19 mouse cellular contexts compared by ENCODE assay signal in genomic region chr19:53519981-53520380, GRCm38 (mm10). TPM values are rescaled to one million over a fixed set of nuclear protein-coding genes. Genes with fewer than 3 reads are reported as not detected.
DNase-seq lines count a peak whose midpoint lies in the region; ATAC-seq lines count a peak whose summit lies in the region.
"Had no signal": no experiment of that assay in that cellular context is flagged by ENCODE, and none has a peak within 500 bp of the region (broad histone marks: within the 10 kb centered on the region; RNA-seq: fewer than 3 reads in every experiment).

No protein-coding gene starts in this region.

- 56% methylated on average over 10 of the region's 10 CpGs for WGBS in liver, embryonic 11.5 days

- no peaks in the 10 kb centered on the region for H3K9me3 ChIP-seq in liver, embryonic 11.5 days (ENCODE audit: control insufficient read depth, low read length)
- H3K9me3 ChIP-seq: embryonic facial prominence, embryonic 13.5 days; hindbrain, embryonic 10.5 days; limb, embryonic 12.5 days; stomach, embryonic 15.5 days had no signal

- peak; percentile 99 for ATAC-seq in CD4-positive, CD25-positive, alpha-beta regulatory T cell, adult 4 months
- ATAC-seq in liver, embryonic 11.5 days (replicated peaks; ENCODE audit: low FRiP score): peak; percentile 51
- ATAC-seq: forebrain, embryonic 16.5 days; midbrain, embryonic 16.5 days had no signal

- H3K4me1 ChIP-seq in liver, embryonic 11.5 days (replicated peaks; ENCODE audit: control insufficient read depth, insufficient read depth, low read length): peaks cover 22% of the 10 kb centered on the region
- H3K4me1 ChIP-seq: embryonic facial prominence, embryonic 13.5 days had no signal

- H3K4me3 ChIP-seq in liver, embryonic 11.5 days (ENCODE audit: low read depth, low read length): no peak overlapping the region
- H3K4me3 ChIP-seq: embryonic facial prominence, embryonic 13.5 days; gastrocnemius, adult 2 months; heart, adult 2 months; hindbrain, embryonic 10.5 days; limb, embryonic 12.5 days; stomach, embryonic 15.5 days had no signal

- H3K9ac ChIP-seq in liver, embryonic 11.5 days (ENCODE audit: low read depth, low read length): no peak overlapping the region
- H3K9ac ChIP-seq: embryonic facial prominence, embryonic 13.5 days; limb, embryonic 12.5 days; stomach, embryonic 15.5 days had no signal

- peak; percentile 82 for DNase-seq in CD4-positive helper T cell, adult 2 months (ENCODE audit: low read depth, low spot score)
- DNase-seq in liver, embryonic 11.5 days (ENCODE audit: low spot score): no peak
- DNase-seq in thymus, postnatal 10 days (ENCODE audit: low spot score in 2 of 2): peak; percentile 84 to 86
- DNase-seq in cerebellum, adult 9-11 months: no peak
- DNase-seq in urinary bladder, postnatal 25 days (ENCODE audit: low spot score): no peak
- DNase-seq in layer of hippocampus, adult 8-10 months (ENCODE audit: low spot score in 2 of 2): no peak
- DNase-seq: adrenal gland, postnatal 10 days; cerebellum, adult 2 months; gastrocnemius, adult 2 months; heart, adult 2 months; lung, adult 18-20 months; spleen, adult 18-20 months had no signal

- H3K36me3 ChIP-seq in liver, embryonic 11.5 days (ENCODE audit: control insufficient read depth, insufficient read depth, low read length): no peaks in the 10 kb centered on the region
- H3K36me3 ChIP-seq: embryonic facial prominence, embryonic 13.5 days; hindbrain, embryonic 10.5 days; limb, embryonic 12.5 days; stomach, embryonic 15.5 days had no signal

- no peaks in the 10 kb centered on the region; the same call in 1 of the 2 replicates for H3K27me3 ChIP-seq in liver, embryonic 11.5 days (replicated peaks; ENCODE audit: control insufficient read depth, insufficient read depth, low read length)
- H3K27me3 ChIP-seq: embryonic facial prominence, embryonic 13.5 days; stomach, embryonic 15.5 days had no signal

- peak overlapping the region; percentile 34; the same call in 1 of the 2 replicates for H3K4me2 ChIP-seq in liver, embryonic 11.5 days
- H3K4me2 ChIP-seq: embryonic facial prominence, embryonic 13.5 days; limb, embryonic 12.5 days; stomach, embryonic 15.5 days had no signal

- 0 out of 2 replicates have a peak overlapping the region, but pooled peaks have one; percentile 32 for H3K27ac ChIP-seq in liver, embryonic 11.5 days (ENCODE audit: low read depth, low read length)
- H3K27ac ChIP-seq: embryonic facial prominence, embryonic 13.5 days; gastrocnemius, adult 2 months; heart, adult 2 months; hindbrain, embryonic 10.5 days; limb, embryonic 12.5 days; stomach, embryonic 15.5 days had no signal

RNA-seq across cellular contexts. Expression of gene Dusp5, which starts 8.9 kb away (rescaled TPM):
- 10 to 100 TPM in 1 of 2 experiments, 1 to 10 TPM in 1; 6.7 to 11.1 TPM for polyA plus RNA-seq in CD4-positive, CD25-positive, alpha-beta regulatory T cell, adult 4 months (2017; shearing (Covaris generic))
- 6.7 TPM in 2 replicates for polyA plus RNA-seq in liver, embryonic 11.5 days (2014; fragmentation: Nextera tagmentation; extraction: Ambion mirVana)
- 10 to 100 TPM; 22.1 to 32.6 (median 23.6) TPM for total RNA-seq in layer of hippocampus, adult 8-10 months (2022)

Comparison
In these comparisons a context has a peak if more than half of its experiments do, and no peak if none do; other contexts are left out.
1. DNase-seq: peak in CD4-positive helper T cell, adult 2 months (single experiment) and thymus, postnatal 10 days (2 of 2); none in liver, embryonic 11.5 days (single experiment), cerebellum, adult 9-11 months (single experiment), urinary bladder, postnatal 25 days (single experiment) and layer of hippocampus, adult 8-10 months (0 of 2).